Mouse (Mus musculus) heart, adult 11 months (tissue): Measurements from ENCODE around the gene Dlst.

Source experiments
- DNase-seq: peaks from one replicate; pipeline ENCODE4 v3.0.0; 2022

Gene Dlst

DNA sequence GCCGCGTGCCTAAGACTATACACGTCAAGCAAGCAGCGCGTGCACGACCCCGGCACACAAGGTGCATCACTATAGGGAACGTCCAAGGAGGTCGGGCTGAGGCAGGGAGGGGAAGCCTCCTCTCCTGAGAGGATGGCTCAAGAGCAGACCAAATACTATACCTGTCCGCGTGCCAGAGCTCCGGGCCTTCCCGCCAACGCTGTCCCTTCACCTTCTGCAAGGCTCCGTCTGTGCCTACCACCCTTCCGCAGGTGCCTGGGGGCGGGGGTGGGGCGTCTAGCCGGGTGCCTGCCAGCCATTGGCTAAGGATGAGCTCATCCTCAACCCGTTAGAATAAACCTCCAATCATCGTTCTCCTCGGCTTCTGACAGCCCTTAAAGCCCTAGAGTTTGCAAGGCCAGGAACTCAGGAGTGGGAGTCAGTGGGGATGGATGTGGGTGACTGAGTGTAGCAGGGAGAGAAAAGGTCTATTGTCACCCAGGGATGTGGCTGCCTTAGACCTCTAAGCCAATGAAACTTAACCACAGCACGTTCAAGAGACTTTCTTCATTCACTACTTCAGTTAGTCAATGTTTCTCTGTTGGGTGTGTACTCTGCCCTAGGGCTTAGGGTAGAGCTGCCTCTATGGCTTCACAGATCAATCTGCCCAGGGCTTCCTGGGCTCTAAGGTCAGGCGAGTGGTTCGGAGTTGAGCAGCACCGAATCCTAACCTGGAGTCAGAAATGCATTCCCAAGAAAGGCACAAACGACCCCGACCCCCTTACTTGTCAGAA, 40.6 kb downstream of the Dlst start, which contains the start of gene Rps6kl1:
TSS of gene Rps6kl1 (minus strand) at position 263 of the 773 bp plus-strand sequence.
- peak; percentile 97 for DNase-seq

DNA sequence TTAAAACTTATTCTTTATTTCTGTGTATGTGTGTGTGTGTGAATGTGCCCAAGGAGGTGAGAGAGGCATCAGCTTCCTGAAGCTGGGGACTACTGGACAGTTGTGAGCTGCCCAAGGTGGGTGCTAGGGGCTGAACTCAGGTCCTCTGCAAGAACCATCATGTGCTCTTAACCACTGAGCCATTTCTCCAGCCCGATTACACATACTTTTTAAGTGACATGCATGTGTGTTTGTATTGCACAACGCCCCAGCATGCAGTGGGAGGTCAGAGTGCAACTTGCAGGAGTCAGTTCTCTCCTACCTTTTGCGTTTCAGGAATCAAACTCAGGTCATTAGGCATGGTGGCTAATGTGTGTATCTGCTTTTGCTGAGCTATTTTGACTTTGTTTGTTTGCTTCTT, 42.4 kb downstream of the Dlst start:
- DNase-seq, result no peak

DNA sequence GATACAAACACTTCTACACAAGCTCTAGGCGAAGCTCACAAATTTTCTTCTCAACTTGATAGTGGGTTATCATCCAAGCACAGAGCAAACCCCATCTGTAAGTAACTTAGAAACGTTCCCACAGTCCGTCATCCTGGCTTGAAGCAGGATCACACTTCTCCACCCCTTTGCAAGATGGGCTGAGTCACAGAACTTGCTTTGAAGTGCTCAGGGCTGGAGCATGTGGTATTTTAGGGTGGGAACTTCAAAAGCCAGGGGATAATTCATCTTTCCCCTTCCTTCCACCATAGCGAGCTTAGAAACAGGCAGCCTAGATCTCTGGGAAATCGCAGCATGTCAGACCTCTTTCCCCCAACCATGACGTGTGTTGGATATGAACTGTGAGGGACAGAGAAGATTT, 45.7 kb downstream of the Dlst start:
- peak; percentile 89 for DNase-seq

DNA sequence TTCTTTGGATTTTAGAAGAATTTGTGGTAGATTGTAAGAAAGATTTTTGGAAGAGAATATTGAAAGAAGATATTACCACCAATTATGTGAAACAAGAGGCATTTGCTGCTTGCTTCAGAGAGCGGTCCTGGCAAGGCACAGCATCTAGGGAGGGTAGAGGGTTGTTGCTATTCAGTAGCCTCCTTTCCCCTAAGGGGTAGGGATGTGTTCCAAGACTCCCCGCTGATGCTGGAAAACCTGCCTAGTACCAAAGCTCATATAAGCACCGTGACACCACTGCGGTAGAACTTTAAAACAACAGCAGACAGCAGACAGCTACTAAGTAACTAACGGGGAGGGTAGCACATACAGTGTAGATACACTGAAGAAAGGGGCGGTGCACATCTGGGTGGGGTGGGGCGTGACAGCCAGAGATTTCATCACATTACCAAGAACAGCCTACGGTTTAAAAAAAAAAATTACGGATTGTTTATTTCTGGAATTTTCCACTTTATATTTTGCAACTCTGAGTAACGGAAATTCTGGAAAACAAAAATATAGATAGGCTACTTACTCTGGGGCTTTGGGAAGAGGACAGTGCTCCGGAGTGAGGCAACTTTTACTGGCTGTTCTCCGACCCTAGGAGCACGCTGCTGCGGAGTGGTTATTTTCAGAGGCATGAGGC, 47.3 kb downstream of the Dlst start:
- DNase-seq, result peak; percentile 95

DNA sequence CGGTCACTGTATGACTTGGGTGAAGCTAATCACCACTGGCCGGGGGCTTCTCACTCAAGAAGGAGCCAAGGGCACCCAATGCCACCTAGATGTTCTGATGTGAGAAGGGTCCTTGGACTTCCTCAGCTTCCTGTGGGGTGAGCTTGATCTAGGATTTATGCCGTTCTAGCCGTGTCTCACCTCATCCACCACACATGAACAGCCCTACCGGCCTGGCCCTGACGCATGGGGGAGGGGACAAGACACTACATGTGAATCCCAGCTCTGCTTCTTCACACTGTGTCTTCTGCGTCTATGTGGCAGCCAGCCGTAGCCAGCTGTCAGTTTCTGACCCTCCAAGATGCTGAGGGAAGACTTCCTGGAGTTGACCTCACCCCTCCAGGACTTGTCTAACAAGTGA, 48.2 kb downstream of the Dlst start:
- DNase-seq, result peak; percentile 95

DNA sequence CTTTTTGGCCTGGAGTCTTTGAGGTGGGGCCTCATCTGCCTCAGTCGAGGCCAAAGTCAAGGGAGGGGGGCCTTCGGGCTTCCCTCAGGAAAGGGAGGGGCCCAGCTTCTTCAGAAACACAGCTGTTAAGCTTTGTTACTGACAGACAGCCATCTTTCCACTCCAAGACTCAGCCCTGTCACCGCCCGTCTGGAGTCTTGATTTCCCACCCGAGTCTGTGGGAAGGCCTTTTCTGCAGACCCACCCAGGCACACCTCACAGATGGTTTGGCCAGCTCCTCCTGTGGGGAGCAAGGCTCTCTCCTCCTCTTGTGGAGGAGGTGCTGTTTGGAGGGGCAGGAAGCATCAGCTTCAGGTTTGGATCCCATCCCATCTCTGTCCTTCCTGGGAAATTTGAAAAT, 49.0 kb downstream of the Dlst start:
- DNase-seq, result peak; percentile 99

- peak; percentile 97 for DNase-seq
Observed at GRCm38 (mm10) chr12:85164996-85165395, 54.4 kb downstream of the Dlst start.

- DNase-seq, result no peak
Observed at GRCm38 (mm10) chr12:85166631-85167030, 56.0 kb downstream of the Dlst start.

DNA sequence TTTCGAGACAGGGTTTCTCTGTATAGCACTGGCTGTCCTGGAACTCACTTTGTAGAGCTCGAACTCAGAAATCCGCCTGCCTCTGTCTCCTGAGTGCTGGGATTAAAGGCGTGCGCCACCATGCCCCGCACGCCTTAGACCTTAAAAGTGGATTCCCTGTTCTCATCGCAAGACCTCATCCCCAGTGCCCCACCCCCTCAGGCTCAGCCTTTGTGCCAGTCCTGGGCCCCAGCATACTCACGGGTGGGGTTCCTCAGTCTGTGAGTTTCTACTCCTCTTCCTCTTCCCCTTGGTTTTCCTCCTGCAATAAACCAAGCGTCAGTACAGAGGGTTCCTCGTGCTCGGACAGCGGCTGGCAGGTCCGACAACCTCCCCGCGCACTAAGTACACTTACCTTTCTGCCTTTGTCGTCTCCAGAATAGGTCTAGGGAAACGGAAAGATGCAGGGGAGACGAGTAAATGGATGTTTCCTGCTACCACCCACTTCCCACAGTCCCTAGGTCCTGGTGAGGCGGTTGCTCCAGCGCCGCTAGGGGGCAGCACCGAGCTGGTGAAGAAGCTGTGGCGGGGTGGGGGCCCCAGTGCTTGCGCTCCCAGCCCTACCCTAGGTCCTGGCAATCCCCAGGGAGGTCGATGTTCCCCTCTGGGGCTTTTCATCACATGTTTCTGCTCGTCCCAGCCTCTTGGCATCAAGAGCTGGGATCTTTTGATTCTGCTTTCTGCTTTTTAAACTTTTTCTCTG, 58.7 kb downstream of the Dlst start:
- DNase-seq, result peak; percentile 98

GRCm38 (mm10) chr12:85169877-85170276, 59.2 kb downstream of the Dlst start:
- DNase-seq, result peak; percentile 94

DNA sequence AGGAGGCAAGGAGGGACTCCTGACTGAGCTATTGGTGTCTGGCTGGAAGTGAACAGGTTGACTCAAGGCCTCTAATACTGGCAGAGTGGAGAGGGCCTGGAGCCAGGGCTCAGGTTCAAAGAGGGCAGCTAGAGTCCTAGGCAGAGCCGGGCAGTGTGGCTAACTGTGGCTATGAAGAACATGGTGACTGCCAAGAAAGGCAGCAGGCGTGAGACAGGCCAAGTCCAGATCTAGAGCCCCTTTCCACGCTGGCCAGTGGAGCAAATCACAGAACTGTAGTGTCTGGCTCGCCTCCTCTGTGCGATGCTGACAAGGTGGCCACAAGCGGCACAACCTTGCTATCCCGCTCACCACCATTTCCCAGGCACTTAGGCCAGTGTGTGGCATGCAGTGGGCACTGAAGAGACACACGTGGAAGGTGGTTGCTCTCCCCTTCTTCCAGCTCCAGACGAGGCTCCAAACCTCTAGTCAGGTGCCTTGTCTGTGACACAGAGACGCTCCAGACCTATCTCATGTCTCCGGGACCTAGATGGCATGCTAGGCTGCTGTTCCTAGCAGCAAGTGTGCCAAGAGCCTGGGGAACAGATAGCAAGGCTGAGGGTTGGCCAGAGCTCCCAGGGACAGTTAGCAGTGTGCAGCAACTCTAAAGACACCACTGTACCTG, 59.8 kb downstream of the Dlst start:
- DNase-seq, result peak; percentile 96

DNA sequence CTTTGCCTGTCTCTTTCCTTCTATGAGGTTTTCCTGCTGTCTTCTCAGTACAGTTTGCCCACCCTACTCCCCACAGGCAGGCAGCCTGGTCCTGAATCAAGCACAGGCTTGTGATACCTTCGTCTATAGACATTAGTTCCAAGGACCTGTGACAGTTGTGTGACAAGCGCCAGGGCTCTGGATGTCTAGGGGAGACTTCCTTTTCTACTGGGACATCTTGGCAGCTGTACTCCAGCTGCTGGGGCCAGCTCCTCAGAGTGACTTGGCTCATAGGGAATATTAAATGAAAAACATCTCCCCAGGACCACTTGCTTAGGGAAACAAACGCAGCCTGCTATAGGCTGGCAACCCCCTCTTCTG, 60.3 kb downstream of the Dlst start:
- DNase-seq, result peak; percentile 91

DNA sequence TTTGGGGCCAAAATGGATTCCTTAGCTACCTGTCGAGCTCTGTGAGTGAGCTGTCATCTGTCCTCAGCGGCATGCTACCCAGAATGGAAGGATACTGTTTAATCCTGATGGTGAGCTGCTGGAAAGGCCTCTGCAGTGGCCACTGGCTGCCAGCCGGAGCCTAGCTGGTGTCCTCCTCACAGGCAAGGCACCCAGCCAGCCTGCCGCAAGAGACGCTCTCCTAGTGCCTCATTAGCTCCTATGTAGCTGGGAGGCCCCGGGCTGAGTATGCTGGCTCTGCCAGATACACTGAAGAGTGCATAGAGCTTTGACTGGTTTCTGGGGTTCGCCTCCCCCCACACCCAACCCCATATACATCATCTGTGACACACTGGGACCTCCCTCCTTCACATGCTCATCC, 63.4 kb downstream of the Dlst start:
- DNase-seq, result peak; percentile 91

DNA sequence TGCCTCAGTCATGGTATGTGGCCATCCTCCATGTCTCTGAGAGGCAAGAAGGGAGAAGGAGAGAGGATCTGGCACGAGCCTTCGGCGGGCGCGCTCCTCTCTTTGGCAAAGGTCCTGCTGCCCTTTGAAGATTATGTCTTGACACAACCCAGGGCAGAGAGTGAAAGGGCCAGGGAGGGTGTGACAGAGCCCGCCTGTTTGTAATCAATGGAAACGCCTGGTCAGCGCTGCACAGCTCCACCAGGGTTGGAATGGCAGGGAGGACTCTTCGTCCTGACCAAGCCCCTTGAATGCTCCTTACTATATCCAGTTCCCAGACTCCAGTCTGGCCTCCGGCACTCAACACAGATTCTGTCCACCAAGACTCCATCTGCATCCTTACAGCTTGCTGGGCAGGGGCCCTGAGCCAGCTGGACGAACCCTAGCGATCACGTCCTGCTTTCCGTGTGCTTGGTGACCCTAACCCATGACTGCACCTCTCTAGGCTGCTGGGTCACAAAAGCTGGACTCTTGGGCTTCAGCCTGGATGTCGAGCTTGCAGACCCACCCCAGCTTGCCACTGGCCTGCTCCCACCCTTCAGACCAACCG, 64.5 kb downstream of the Dlst start:
- DNase-seq, result peak; percentile 93

- DNase-seq, result peak; percentile 97
Observed at GRCm38 (mm10) chr12:85175926-85176845, 65.6 kb downstream of the Dlst start.

DNA sequence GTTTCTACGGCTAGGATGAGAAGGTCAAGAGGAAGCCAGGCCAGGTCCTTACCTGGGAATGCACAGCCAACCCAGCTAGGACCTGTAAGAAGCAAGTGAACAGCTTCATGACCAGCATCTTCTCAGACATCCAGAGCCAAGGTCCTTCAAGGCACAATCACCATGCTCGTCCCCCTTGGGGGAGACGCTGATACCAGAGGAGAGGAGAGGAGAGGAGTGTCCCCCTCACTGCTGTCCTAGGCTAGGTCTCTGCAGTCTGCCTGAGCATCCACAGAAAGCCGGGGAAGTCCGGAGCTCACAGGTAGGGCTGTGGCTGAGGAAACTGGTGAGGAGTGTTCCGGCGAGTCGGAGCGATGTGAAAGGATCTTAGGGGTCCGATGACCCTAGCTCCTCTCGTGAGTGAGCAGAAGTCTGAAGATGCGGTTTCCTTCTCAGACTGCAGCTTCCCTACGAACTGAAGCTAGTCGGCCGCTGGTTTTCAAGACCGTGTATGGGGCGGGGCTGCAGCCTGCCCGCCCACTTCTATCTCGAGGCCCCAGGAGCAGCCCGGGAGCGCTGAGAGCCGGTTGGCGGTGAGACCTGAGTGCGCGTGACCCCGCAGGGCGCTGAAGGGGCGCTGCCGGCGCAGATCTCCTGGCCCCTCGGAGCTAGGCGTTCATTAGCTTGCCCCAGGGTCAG, 66.4 kb downstream of the Dlst start:
- peak; percentile 97 for DNase-seq

- no peak for DNase-seq
Observed at GRCm38 (mm10) chr12:85177740-85178239, 67.2 kb downstream of the Dlst start, which contains the start of gene Pgf. Gene Pgf, minus strand, starts transcription at chr12:85177790.

GRCm38 (mm10) chr12:85178294-85178693, 67.7 kb downstream of the Dlst start:
- DNase-seq, result peak; percentile 90

GRCm38 (mm10) chr12:85181475-85182344, 71.1 kb downstream of the Dlst start:
- peak; percentile 91 for DNase-seq

DNA sequence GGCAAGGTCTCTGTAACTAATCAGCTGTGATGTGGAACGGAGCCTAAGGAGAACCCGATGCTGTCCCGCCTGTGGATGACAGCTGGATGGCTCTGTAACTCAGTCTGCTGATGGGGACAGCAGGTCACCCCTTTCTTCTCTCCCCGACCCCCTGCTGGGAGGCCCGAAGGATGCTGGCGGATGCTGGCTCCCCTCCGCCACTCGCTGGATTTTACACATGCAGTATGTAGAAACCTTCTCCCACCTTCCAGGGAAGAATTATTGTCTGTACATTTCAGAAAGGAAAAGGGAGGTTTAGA, 71.7 kb downstream of the Dlst start:
- no peak for DNase-seq
